Mouse (Mus musculus) bone marrow macrophage, adult 2 months (primary cell): ENCODE measurements around the gene Git2. TPM values are rescaled to one million over a fixed set of nuclear protein-coding genes. Genes with fewer than 3 reads are reported as not detected.
A peak's percentile ranks its signal among the peaks of the same experiment; 100 is the strongest.

Source experiments
- H3K27ac ChIP-seq: 2 replicates; pipeline ENCODE4 v1.5.1; 2012; ENCODE audit warnings: low read depth, low read length; ENCODE audit not compliant: insufficient read depth
- H3K4me1 ChIP-seq: 2 replicates; pipeline ENCODE4 v1.6.1; 2012; ENCODE audit warnings: low read length; ENCODE audit not compliant: control insufficient read depth, insufficient read depth
- H3K4me3 ChIP-seq: 2 replicates; pipeline ENCODE4 v1.5.1; 2012; ENCODE audit warnings: mild to moderate bottlenecking, low read length, moderate library complexity; ENCODE audit not compliant: insufficient read depth
- CTCF ChIP-seq: IDR thresholded peaks from 2 replicates; pipeline ENCODE4 v1.5.1; 2012; ENCODE audit warnings: low read depth, mild to moderate bottlenecking, low read length, moderate library complexity
- POLR2A ChIP-seq: IDR thresholded peaks from 2 replicates; pipeline ENCODE4 v1.6.1; 2012; ENCODE audit warnings: mild to moderate bottlenecking, low read depth, low read length, borderline replicate concordance
- polyA plus RNA-seq: library from polyadenylated mRNA; stranded (reverse); fragments of >200 nt; gene quantifications from 2 replicates; pipeline ENCODE4 v1.2.4, GENCODE M21; 2012; ENCODE audit not compliant: missing spikeins, insufficient read depth, insufficient read length

Git2 gene
- polyA plus RNA-seq = 111 and 116 TPM in 2 replicates

DNA sequence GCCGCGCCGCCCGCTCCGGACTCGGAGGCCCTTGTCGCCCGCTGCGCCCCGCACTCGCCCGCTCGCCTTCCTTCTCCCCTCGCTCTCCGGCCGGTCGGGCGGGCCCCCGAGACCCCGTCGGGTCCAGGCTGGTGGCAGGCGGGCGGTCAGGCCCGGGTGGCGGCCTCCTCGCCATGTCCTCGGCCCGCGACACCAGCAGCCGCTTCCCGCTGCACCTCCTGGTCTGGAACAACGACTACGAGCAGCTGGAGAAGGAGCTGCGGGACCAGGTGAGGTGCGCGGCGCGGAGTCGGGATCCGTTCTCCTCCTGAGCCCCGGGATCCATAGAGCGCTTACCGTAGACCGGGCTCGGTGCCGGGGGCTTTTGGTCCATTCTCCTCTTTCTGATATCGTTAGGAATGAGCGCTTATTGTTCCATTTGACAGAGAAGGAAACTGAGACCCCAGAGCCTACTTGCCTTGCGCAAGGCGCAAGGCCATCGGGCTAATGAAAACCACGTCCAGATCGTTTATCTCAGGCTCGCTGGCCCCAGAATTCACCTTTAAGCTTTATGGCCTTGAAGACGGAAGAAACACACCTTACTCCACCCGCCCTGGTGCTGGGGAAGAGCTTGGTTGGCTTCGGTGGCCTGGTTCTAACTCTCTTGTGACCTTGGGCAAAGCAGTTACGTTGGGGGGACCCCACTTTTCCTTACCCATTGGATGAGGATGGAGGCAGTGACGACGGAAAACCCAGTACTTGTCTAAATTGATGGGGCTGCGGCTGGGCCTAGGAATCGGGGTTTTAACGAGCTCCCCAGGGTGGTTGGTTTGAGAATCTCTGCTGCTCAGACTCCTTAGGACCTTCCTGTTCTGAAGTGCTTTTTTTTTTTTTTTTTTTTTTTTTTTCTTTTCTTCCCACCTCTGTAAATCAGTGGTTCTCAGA, at the start of gene Git2:
Gene Git2, minus strand, starts transcription at position 462 of the 924 bp plus-strand sequence.
- peak within 1 kb of the TSS; percentile 77 for H3K27ac ChIP-seq
- peak within 1 kb of the TSS; percentile 70 for H3K4me3 ChIP-seq
- H3K4me1 ChIP-seq = peaks cover 37% of the 10 kb centered on the region
- no peak for TF ChIP-seq POLR2A
- TF ChIP-seq CTCF = no peak

DNA sequence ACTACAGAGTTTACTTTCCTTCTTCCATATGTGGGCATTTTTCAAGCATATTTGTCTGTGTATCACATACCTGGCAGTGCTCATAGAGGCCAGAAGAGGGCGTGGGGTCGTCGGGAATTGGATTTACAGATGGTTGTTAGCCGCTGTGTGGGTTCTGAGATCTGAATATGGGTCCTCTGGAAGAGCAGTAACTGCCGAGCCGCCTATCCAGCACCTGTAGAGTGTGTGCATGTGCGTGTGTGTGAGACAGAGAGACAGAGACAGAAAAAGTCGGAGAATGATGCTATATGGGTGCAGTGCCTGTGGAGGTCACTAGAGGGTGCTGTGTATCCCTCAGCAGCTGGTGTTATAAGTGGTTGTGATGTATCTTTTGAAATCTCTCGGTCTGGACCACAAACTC, 48.9 kb upstream of the Git2 start:
- H3K27ac ChIP-seq = no peak overlapping the region; the same call in 1 of the 2 replicates

DNA sequence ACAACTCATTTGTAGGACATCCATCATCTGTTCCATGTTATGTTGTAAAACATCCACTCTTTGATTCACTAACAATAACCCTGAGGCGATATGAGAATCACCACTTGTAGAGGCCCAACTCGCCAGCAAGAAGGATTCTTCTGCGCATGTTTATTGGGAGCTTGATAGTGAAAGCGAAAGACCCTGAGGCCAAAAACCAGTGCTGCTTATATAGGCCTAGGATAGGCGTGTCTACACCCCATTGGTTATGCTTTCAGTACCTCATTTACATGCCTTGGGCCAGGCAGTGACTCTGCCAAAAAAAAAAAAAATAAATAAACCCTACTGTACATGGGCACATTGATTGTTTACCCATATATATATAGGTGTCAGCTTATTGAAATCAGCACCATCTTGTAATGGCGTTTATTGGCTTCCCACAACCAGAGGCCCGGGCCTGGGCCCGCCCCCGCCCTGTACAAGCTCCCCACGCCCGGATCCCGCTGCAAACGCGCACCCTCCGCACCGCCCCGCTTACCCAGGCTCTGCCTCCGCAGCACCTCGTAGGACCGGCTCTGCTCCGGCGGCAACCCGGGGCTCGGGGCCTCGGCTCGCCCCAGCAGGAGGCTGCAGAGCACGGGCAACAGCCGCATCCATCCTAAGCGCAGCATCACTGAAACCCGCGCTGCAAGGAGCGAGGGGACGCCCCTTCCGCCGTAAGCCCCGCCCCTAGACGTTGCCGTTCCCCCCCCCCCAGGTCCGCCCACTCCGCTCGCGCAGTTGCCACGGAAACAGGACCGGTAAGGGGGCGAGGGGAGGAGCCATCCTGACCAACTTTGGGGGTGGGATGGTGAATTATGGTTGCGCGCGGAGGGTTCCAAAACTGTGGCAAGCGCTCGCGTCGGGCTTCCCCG, 47.7 kb upstream of the Git2 start, which contains the start of gene 1500011B03Rik:
Gene 1500011B03Rik, minus strand, starts transcription at position 673 of the 893 bp plus-strand sequence.
- peaks cover 17% of the 10 kb centered on the region for H3K4me1 ChIP-seq
- H3K4me3 ChIP-seq = peak within 1 kb of the TSS; percentile 84
- TF ChIP-seq CTCF = no peak
- no peak within 1 kb of the TSS; the same call in 1 of the 2 replicates for H3K27ac ChIP-seq

More for the DNA sequence above, 48.9 kb upstream of the Git2 start:
- TF ChIP-seq POLR2A (no peak), CTCF (peak; percentile 100)
- peaks cover 23% of the 10 kb centered on the region for H3K4me1 ChIP-seq
- H3K4me3 ChIP-seq = peak overlapping the region; percentile 19

DNA sequence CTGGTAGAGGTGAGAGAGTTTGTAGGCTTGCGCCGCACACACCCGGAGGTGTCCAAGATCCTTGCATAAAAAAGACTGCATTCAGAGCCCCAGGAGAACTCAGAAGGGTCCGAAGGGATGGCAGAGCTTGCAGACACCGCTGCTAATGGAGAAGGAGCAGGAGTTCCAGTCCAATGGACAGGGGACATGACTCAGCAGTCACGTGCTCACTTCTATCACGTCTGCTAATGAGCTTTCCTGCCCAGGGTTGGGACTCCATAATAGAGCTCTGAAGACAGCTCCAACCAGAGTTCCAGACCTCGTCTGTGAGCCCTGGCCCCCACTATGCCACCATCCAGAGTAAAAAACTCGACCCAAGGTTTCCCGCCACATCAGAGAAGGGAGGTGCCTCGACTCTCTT, 42.8 kb upstream of the Git2 start:
- Histone ChIP-seq H3K27ac (no peak overlapping the region), H3K4me1 (peaks cover 7% of the 10 kb centered on the region), H3K4me3 (no peak overlapping the region)
- TF ChIP-seq POLR2A = no peak
- no peak for TF ChIP-seq CTCF

DNA sequence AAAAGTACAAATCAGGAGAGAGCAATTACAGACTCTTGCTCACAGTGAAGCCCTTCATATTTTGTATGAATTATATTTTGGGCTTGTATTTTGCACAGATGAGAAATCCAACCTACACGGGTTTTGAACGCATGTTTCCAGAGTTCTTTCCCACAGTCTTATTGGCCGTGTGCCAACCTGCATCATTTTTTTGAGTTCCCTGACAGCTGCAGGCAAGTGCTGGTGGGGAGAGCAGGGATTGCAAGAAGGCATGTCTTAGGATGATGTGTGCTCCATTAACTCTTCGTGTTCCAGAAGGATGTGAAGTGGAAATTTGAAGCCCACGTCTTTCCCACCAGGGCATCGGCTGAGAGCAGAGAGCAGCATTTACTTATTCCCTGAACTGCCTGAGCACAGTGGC, 41.3 kb upstream of the Git2 start:
- Histone ChIP-seq H3K27ac (no peak overlapping the region), H3K4me3 (no peak overlapping the region), H3K4me1 (peaks cover 13% of the 10 kb centered on the region)
- TF ChIP-seq CTCF (no peak), POLR2A (no peak)

DNA sequence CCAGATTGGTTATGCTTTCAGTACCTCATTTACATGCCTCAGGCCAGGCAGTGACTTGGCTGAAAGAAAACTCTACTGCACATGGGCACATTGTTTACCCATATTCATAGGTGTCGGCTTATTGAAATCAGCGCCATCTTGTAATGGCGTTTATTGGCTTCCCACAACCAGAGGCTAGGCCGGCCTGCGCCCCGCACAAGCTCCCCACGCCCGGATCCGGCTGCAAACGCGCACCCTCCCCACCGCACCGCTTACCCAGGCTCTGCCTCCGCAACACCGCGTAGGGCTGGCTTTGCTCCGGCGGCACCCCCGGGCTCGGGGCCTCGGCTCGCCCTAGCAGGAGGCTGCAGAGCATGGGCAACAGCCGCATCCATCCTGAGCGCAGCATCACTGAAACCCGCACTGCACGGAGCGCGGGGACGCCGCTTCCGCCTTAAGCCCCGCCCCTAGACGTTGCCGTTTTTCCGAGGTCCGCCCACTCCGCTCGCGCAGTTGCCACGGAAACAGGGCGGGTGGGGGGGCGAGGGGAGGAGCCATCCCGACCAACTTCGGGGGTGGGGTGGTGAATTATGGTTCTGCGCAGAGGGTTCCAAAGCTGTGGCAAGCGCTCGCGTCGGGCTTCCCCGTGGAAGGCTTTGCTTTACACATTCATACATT, 38.3 kb upstream of the Git2 start:
- H3K27ac ChIP-seq = peak overlapping the region; percentile 48
- TF ChIP-seq CTCF (no peak), POLR2A (no peak)

DNA sequence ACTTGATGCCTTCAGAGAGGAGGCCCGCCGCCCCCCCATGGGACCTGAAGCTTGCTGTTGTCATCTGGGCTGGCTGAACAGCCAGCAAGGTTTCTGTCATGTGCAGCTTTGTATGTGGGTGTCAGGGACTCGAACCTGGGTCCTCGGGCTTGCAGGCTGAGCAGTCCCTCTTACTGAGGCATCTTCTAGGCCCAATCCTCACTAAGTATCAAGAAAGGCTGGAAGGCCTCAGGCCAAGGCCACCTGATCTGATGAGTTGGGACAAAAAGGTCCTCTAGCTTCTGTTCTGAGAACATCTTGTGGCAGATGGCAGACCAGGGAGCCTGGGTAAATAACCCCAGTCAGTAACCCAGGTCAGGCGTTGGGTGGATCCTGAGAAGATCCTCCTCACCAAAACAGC, 34.5 kb upstream of the Git2 start:
- H3K4me3 ChIP-seq = no peak overlapping the region
- no peak for TF ChIP-seq POLR2A
- no peak for TF ChIP-seq CTCF
- no peak overlapping the region for H3K27ac ChIP-seq
- peaks cover 22% of the 10 kb centered on the region for H3K4me1 ChIP-seq

More for the DNA sequence above, 38.3 kb upstream of the Git2 start:
- H3K4me3 ChIP-seq = peak overlapping the region; percentile 83
- peaks cover 17% of the 10 kb centered on the region for H3K4me1 ChIP-seq

DNA sequence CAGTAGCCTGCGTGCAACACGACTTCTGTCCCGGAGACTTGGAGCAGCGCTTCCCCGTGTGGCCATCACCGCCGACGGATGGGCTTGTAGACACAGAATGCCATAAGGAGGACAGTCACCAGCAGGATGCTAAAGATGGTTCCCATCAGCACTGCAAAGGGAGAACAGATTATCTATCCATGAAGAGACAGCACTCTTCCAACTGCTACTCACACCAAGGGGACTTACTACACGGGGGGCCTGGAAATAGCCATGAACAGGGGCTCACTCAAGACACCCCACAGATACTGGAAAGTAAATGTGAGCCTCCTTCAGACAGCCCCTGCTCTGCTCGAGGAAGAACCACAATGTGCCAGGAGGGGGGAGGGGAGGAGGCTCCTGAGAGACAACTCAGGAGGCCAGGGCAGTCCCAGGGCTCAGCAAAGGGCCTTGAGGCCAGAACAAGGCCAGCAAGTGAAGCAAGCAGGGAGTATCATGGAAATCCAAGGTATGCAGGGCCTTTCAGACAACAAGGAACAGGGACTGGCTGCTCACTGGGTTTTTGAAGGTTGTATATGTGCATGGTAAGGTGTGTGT, 34.0 kb upstream of the Git2 start:
- peaks cover 22% of the 10 kb centered on the region for H3K4me1 ChIP-seq
- H3K4me3 ChIP-seq = no peak overlapping the region
- H3K27ac ChIP-seq = no peak overlapping the region
- TF ChIP-seq POLR2A (no peak), CTCF (no peak)

DNA sequence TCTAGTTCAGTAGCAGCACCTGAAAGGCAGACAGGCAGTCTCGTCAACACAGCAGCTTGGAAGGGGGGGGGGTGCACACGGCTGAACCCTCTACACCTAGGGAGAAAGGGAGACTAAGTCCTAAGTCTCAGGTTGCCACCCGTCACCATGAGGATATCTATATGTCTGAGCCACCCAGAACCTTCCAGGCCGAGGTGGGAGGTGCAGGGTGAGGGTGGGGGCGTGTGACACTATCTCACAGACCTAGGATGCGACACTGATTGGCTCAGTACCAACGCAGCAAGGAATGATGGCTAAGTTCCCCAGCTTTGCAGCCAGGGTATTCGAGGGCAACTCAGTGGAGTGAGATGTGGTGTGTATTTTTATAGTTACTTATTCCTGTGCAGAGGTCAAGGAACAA, 33.1 kb upstream of the Git2 start:
- H3K4me3 ChIP-seq = no peak overlapping the region
- no peak overlapping the region for H3K27ac ChIP-seq
- TF ChIP-seq CTCF = no peak
- TF ChIP-seq POLR2A = no peak
- H3K4me1 ChIP-seq = peaks cover 22% of the 10 kb centered on the region
